Mouse (Mus musculus) thymus, adult 2 months (tissue): ENCODE measurements around the gene Ubash3b. TPM values are rescaled to one million over a fixed set of nuclear protein-coding genes. Genes with fewer than 3 reads are reported as not detected.

Experiments
- DNase-seq: peaks from one replicate; pipeline ENCODE4 v3.0.0; 2021
- H3K27ac ChIP-seq: fragments of 200-500 bp; 2 replicates; pipeline ENCODE4 v1.5.1; 2012; ENCODE audit warnings: low read length, control low read depth; ENCODE audit not compliant: control insufficient read depth, insufficient read depth
- H3K27me3 ChIP-seq: fragments of 200-500 bp; 2 replicates; pipeline ENCODE4 v1.6.1; 2012; ENCODE audit warnings: mild to moderate bottlenecking, low read length, moderate library complexity, mixed read lengths; ENCODE audit not compliant: control insufficient read depth, insufficient read depth
- H3K36me3 ChIP-seq: fragments of 200-500 bp; 2 replicates; pipeline ENCODE4 v1.6.1; 2012; ENCODE audit warnings: mild to moderate bottlenecking, low read length, moderate library complexity; ENCODE audit not compliant: control insufficient read depth, insufficient read depth
- H3K4me1 ChIP-seq: fragments of 200-500 bp; replicated peaks from 2 replicates; pipeline ENCODE4 v1.6.1; 2012; ENCODE audit warnings: low read length; ENCODE audit not compliant: control insufficient read depth, insufficient read depth
- H3K4me3 ChIP-seq: fragments of 200-500 bp; 2 replicates; pipeline ENCODE4 v1.5.1; 2012; ENCODE audit warnings: mild to moderate bottlenecking, low read length, control low read depth, moderate library complexity; ENCODE audit not compliant: control insufficient read depth, insufficient read depth
- CTCF ChIP-seq: fragments of 200-500 bp; IDR thresholded peaks from 2 replicates; pipeline ENCODE4 v1.5.1; 2012; ENCODE audit warnings: mild to moderate bottlenecking, control low read depth, low read length, moderate library complexity, borderline replicate concordance; ENCODE audit not compliant: control insufficient read depth, poor library complexity, insufficient read depth; ENCODE audit errors: extremely low read depth
- POLR2A ChIP-seq: fragments of 200-500 bp; IDR thresholded peaks from 2 replicates; pipeline ENCODE4 v1.6.1; 2012; ENCODE audit warnings: mild to moderate bottlenecking, low read length, control low read depth, moderate library complexity; ENCODE audit not compliant: control insufficient read depth, poor library complexity, insufficient read depth; ENCODE audit errors: extremely low read depth
- WGBS: fragments of 180-500 bp; shearing (Covaris S2); methylation state at CpG from one replicate; pipeline ENCODE4 v1.1.7; 2018; 5-methylcytosine and 5-hydroxymethylcytosine counted together
- polyA plus RNA-seq: library from polyadenylated mRNA; depleted of rRNA; stranded (reverse); fragments of >200 nt; gene quantifications from 2 replicates; pipeline ENCODE4 v1.2.3, GENCODE M21; 2012

The Ubash3b gene
- polyA plus RNA-seq, 1 experiment = 7.0 TPM

- H3K4me3 ChIP-seq = peak overlapping the region; percentile 91
- no peak overlapping the region for H3K27ac ChIP-seq
- TF ChIP-seq CTCF = peak; percentile 30; the same call in 1 of the 2 replicates
- 0 out of 2 replicates have a peak, but pooled peaks have one; percentile 6 for TF ChIP-seq POLR2A
- WGBS = 1% methylated on average over 80 of the region's 82 CpGs
- no peaks in the 10 kb centered on the region for H3K36me3 ChIP-seq
- peak; percentile 48 for DNase-seq
- H3K27me3 ChIP-seq = no peaks in the 10 kb centered on the region
- H3K4me1 ChIP-seq = peaks cover 24% of the 10 kb centered on the region
These were observed 4.3 kb downstream of the Ubash3b start for GRCm38 (mm10) chr9:41157020-41157871.

DNA sequence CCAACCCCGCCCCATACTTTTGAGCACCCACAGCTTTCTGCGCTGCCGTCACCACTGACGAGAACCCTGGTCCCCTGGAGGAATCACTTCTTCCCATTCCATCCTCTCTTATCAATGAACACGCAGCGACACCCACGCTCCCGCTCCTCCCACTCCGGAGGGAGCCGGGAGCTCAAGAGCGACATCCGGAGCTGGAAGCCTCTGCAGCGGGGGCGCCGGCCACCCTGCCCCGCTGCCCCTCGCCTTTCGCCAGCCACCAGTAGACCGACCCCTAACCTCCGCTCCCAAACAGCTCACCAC, 4.8 kb downstream of the Ubash3b start:
- no peak for DNase-seq
- Histone ChIP-seq H3K27me3 (no peaks in the 10 kb centered on the region), H3K27ac (no peak overlapping the region), H3K4me3 (peak overlapping the region; percentile 91), H3K36me3 (no peaks in the 10 kb centered on the region), H3K4me1 (peaks cover 24% of the 10 kb centered on the region)
- TF ChIP-seq CTCF = no peak
- 0 out of 2 replicates have a peak, but pooled peaks have one; percentile 16 for TF ChIP-seq POLR2A
- WGBS = 2% methylated on average over 20 of the region's 20 CpGs

DNA sequence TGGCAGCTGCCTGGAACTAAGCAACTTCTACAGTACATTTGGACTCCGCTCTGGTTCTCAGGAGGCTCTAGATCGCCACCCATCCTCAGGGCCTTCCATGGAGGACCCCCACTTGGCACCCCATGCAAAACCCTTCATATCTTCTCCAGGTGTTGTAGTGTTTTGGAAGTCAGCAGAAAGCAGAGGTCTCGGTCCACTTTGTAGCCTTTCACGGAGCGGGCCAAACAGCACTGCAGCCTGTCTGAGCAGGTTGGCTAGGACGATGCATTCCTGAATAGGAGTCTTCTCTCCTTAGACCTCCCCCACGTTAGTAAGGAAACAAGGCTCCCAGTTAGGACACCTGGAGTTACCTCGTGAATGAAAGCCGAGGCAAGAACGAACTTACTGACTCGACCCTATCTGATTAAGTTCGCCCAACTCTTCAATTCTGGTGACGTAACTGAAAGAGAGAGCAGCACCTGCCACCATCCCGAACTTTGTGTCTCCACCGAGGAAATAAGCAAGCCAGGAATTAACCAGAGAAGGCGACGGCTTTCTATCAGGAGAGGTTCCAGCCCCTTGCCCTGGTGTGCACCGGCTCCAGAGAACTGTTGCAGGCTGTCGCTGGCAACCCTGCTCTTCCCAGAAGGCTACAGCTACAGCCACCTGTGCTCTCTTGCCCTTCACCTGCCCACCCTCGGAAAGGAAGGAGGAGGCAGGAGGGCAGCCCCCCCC, 5.3 kb downstream of the Ubash3b start:
- Histone ChIP-seq H3K4me1 (peaks cover 24% of the 10 kb centered on the region), H3K27me3 (no peaks in the 10 kb centered on the region), H3K27ac (no peak overlapping the region), H3K36me3 (no peaks in the 10 kb centered on the region), H3K4me3 (peak overlapping the region; percentile 91)
- no peak for DNase-seq
- 60% methylated on average over 20 of the region's 20 CpGs for WGBS
- TF ChIP-seq CTCF (no peak), POLR2A (no peak)

DNA sequence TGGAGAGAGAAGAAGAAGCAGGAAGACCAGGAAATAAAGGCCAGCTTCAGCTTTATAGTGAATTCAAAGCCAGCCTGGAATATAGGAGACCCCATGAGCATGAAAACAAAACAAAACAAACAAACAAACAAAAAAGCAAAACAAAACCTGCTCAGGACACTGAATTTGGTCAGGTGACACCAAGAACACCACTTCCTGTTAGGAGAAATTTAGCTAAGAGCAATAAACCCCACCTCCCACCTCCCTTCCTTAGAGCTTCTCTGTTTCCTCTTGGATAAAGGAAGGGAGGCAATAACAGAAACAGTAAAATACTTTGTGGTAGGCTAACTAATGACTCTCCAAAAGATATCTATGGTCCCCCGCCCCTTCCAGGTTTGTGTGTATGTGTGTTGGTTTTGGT, 7.5 kb downstream of the Ubash3b start:
- no peak for TF ChIP-seq POLR2A
- Histone ChIP-seq H3K4me1 (peaks cover 24% of the 10 kb centered on the region), H3K27ac (no peak overlapping the region), H3K27me3 (no peaks in the 10 kb centered on the region), H3K4me3 (no peak overlapping the region), H3K36me3 (no peaks in the 10 kb centered on the region)
- WGBS = 90% methylated on average over 1 of the region's 1 CpGs
- DNase-seq = no peak

- TF ChIP-seq CTCF = no peak
- TF ChIP-seq POLR2A = no peak
- Histone ChIP-seq H3K36me3 (no peaks in the 10 kb centered on the region), H3K27me3 (no peaks in the 10 kb centered on the region), H3K4me3 (no peak overlapping the region), H3K4me1 (peaks cover 31% of the 10 kb centered on the region), H3K27ac (peak overlapping the region; percentile 31; the same call in 1 of the 2 replicates)
- no peak for DNase-seq
- 25% methylated on average over 5 of the region's 5 CpGs for WGBS
These were observed 8.4 kb downstream of the Ubash3b start for GRCm38 (mm10) chr9:41153050-41153449.

DNA sequence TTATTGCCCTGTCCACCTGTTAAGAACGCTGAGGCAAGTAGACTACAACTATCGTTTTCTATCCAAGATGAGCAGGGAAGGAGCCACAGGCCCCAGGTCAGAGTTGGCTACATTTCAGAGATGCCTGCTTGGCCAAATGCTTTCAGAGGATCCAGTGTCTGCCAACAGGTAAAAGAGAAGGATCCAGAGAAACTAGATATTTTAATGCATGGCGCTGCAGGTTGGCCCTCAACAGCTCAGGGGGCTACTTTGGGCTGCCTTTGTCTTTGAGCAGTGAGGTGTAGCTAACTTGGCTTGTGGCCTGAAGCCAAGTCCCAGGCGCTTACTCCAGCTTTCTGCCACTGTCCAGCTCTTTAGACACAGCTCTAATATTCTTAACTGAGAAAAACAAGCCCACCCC, 10.0 kb downstream of the Ubash3b start:
- 90% methylated on average over 4 of the region's 4 CpGs for WGBS
- Histone ChIP-seq H3K36me3 (no peaks in the 10 kb centered on the region), H3K4me3 (no peak overlapping the region), H3K27ac (no peak overlapping the region), H3K27me3 (no peaks in the 10 kb centered on the region), H3K4me1 (peaks cover 36% of the 10 kb centered on the region)
- TF ChIP-seq CTCF = no peak
- no peak for TF ChIP-seq POLR2A
- DNase-seq = no peak
